Mouse (Mus musculus) right cerebral cortex, adult 2 months (tissue): ENCODE measurements around the gene Ttll4.

ENCODE experiments used
- DNase-seq, 2 experiments: peaks; one replicate each; pipeline ENCODE4 v3.0.0; 2021 to 2022; ENCODE audit warnings: low spot score in 2 of 2

The Ttll4 gene

GRCm38 (mm10) chr1:74752833-74753232 is 91.3 kb downstream of the Ttll4 start:
- no peak for DNase-seq
